Mouse (Mus musculus) MEL (cell line): ENCODE results near the gene Tuba1b.

ENCODE experiments used
- CTCF ChIP-seq, 3 experiments: IDR thresholded peaks in 2 of 3; conservative IDR thresholded peaks in 1 of 3; 2 replicates each; pipeline ENCODE4 v1.5.1; 2011 to 2012; ENCODE audit warnings: low read length in 3 of 3, low read depth in 2 of 3, mild to moderate bottlenecking in 2 of 3, improper control_type of control experiment in 1 of 3, inconsistent platforms in 1 of 3, mixed read lengths in 1 of 3, moderate library complexity in 1 of 3; ENCODE audit not compliant: control insufficient read depth in 1 of 3, insufficient read depth in 1 of 3, poor library complexity in 1 of 3, severe bottlenecking in 1 of 3
- ELF1 ChIP-seq: IDR thresholded peaks from 2 replicates; pipeline ENCODE4 v1.6.1; 2014; ENCODE audit warnings: low read depth, mild to moderate bottlenecking, inconsistent platforms, low read length, improper control_type of control experiment, moderate library complexity
- EP300 ChIP-seq, 2 experiments: IDR thresholded peaks; 2 replicates each; pipeline ENCODE4 v1.6.1; 2011; ENCODE audit warnings: improper control_type of control experiment in 2 of 2, low read length in 2 of 2, low read depth in 1 of 2, mild to moderate bottlenecking in 1 of 2
- GATA1 ChIP-seq: IDR thresholded peaks from 2 replicates; pipeline ENCODE4 v1.6.1; 2011; ENCODE audit warnings: low read depth, low read length, improper control_type of control experiment
- HCFC1 ChIP-seq: IDR thresholded peaks from 2 replicates; pipeline ENCODE4 v1.6.1; 2012; ENCODE audit warnings: low read depth, mild to moderate bottlenecking, inconsistent platforms, low read length, improper control_type of control experiment, moderate library complexity
- JUND ChIP-seq: IDR thresholded peaks from 2 replicates; pipeline ENCODE4 v1.6.1; 2011; ENCODE audit warnings: low read depth, mild to moderate bottlenecking, improper control_type of control experiment, low read length
- NELFE ChIP-seq: IDR thresholded peaks from 2 replicates; pipeline ENCODE4 v1.6.1; 2011; ENCODE audit warnings: low read depth, low read length, improper control_type of control experiment
- POLR2AphosphoS2 ChIP-seq: IDR thresholded peaks from 2 replicates; pipeline ENCODE4 v1.6.1; 2011; ENCODE audit warnings: low read length, improper control_type of control experiment
- POLR2AphosphoS5 ChIP-seq: IDR thresholded peaks from 2 replicates; pipeline ENCODE4 v1.6.1; 2012; ENCODE audit warnings: low read depth, borderline replicate concordance, mild to moderate bottlenecking, inconsistent platforms, low read length, moderate library complexity, mixed read lengths
- TAL1 ChIP-seq: IDR thresholded peaks from 2 replicates; pipeline ENCODE4 v1.6.1; 2012; ENCODE audit warnings: mild to moderate bottlenecking, inconsistent platforms, low read length, moderate library complexity, mixed read lengths
- TCF12 ChIP-seq: IDR thresholded peaks from 2 replicates; pipeline ENCODE4 v1.6.1; 2014; ENCODE audit warnings: low read depth, mild to moderate bottlenecking, inconsistent platforms, low read length, improper control_type of control experiment, moderate library complexity
- UBTF ChIP-seq: IDR thresholded peaks from 2 replicates; pipeline ENCODE4 v1.6.1; 2012; ENCODE audit warnings: low read depth, mild to moderate bottlenecking, inconsistent platforms, low read length, improper control_type of control experiment, moderate library complexity, borderline replicate concordance; ENCODE audit not compliant: insufficient read depth
- USF1 ChIP-seq: IDR thresholded peaks from 2 replicates; pipeline ENCODE4 v1.6.1; 2014; ENCODE audit warnings: low read depth, mild to moderate bottlenecking, inconsistent platforms, low read length, improper control_type of control experiment, moderate library complexity

DNA sequence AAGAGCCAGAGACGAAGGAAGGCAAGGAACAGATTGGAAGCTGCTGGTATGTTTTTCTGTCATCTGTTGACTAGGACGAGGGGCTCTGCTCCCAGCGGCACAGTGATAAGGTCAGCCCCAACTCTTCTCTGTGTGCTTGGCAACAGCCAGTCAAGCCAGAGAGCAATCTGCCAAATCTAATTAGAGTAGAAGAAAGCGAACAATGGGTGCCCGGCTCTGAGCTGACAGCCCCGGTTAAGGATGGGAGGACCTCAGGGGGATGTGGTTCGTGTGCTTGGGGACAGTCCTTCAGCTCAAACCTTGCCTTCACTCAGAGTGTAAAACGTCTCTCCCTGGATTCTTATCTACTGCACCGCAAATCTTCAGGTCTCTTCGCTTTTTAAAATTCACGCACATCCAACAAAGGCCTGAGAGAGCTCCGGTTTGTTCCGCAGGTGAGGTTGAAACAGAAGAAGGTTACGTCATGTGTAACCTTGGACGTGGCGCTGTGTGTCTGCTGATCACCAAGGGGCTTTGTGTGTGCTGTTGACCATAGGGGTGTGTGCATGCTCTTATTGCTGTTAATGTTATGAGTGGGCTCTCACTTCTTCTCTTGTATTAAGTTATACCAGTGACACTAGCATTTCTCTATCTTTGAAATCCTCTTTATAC is 49.2 kb upstream of the Tuba1b start:
- TF ChIP-seq CTCF (IDR thresholded peaks at IDR 0.05 in 2 of 3, conservative IDR thresholded peaks at IDR 0.05 in 1 of 3; ENCODE audit: control insufficient read depth in 1 of 3, insufficient read depth in 1 of 3, low read depth in 2 of 3, low read length in 3 of 3, poor library complexity in 1 of 3, severe bottlenecking in 1 of 3) (no peak), GATA1 (no peak), TAL1 (no peak), HCFC1 (no peak), EP300 (IDR thresholded peaks at IDR 0.05; ENCODE audit: low read depth in 1 of 2, low read length in 2 of 2) (no peak), UBTF (no peak), JUND (no peak), POLR2AphosphoS2 (no peak), NELFE (no peak), ELF1 (no peak), POLR2AphosphoS5 (no peak), TCF12 (no peak), USF1 (no peak)
